Mouse (Mus musculus): ENCODE measurements around the gene Gm20388. TPM values are rescaled to one million over a fixed set of nuclear protein-coding genes. Genes with fewer than 3 reads are reported as not detected.

Gm20388 gene
- total RNA-seq, 2 experiments from 2014 or later: 18.5 to 23.8 TPM

- no peak for ATAC-seq (replicated peaks; ENCODE audit: poor library complexity, severe bottlenecking)
Observed at GRCm38 (mm10) chr8:124125241-124125640, 4214.6 kb downstream of the Gm20388 start.

- no peak for ATAC-seq (replicated peaks; ENCODE audit: poor library complexity, severe bottlenecking)
Observed at GRCm38 (mm10) chr8:124137261-124137660, 4226.6 kb downstream of the Gm20388 start.

GRCm38 (mm10) chr8:124140211-124140790 lies 4229.7 kb downstream of the Gm20388 start:
- ATAC-seq (replicated peaks; ENCODE audit: poor library complexity, severe bottlenecking): no peak

GRCm38 (mm10) chr8:124140868-124141431 lies 4230.3 kb downstream of the Gm20388 start:
- no peak for ATAC-seq (replicated peaks; ENCODE audit: poor library complexity, severe bottlenecking)

GRCm38 (mm10) chr8:124141681-124142391 lies 4231.2 kb downstream of the Gm20388 start:
- no peak for ATAC-seq (replicated peaks; ENCODE audit: poor library complexity, severe bottlenecking)

GRCm38 (mm10) chr8:124143003-124143402 lies 4232.4 kb downstream of the Gm20388 start:
- ATAC-seq (replicated peaks; ENCODE audit: poor library complexity, severe bottlenecking): no peak

- ATAC-seq (replicated peaks; ENCODE audit: poor library complexity, severe bottlenecking): no peak
Observed at GRCm38 (mm10) chr8:124143871-124144618, 4233.4 kb downstream of the Gm20388 start.

- ATAC-seq (replicated peaks; ENCODE audit: poor library complexity, severe bottlenecking): no peak
Observed at GRCm38 (mm10) chr8:124144619-124144980, 4234.0 kb downstream of the Gm20388 start.

GRCm38 (mm10) chr8:124146286-124146685 lies 4235.6 kb downstream of the Gm20388 start:
- no peak for ATAC-seq (replicated peaks; ENCODE audit: poor library complexity, severe bottlenecking)

- ATAC-seq (replicated peaks; ENCODE audit: poor library complexity, severe bottlenecking): no peak
Observed at GRCm38 (mm10) chr8:124150009-124150408, 4239.4 kb downstream of the Gm20388 start.

- ATAC-seq (replicated peaks; ENCODE audit: poor library complexity, severe bottlenecking): no peak
Observed at GRCm38 (mm10) chr8:124150536-124150935, 4239.9 kb downstream of the Gm20388 start.

GRCm38 (mm10) chr8:124151881-124152280 lies 4241.2 kb downstream of the Gm20388 start:
- ATAC-seq (replicated peaks; ENCODE audit: poor library complexity, severe bottlenecking): no peak

GRCm38 (mm10) chr8:124152771-124153170 lies 4242.1 kb downstream of the Gm20388 start:
- no peak for ATAC-seq (replicated peaks; ENCODE audit: poor library complexity, severe bottlenecking)

- ATAC-seq (replicated peaks; ENCODE audit: poor library complexity, severe bottlenecking): no peak
Observed at GRCm38 (mm10) chr8:124156324-124156723, 4245.7 kb downstream of the Gm20388 start.

GRCm38 (mm10) chr8:124161683-124162082 lies 4251.0 kb downstream of the Gm20388 start:
- no peak for ATAC-seq (replicated peaks; ENCODE audit: poor library complexity, severe bottlenecking)

- no peak for ATAC-seq (replicated peaks; ENCODE audit: poor library complexity, severe bottlenecking)
Observed at GRCm38 (mm10) chr8:124163258-124163657, 4252.6 kb downstream of the Gm20388 start.

GRCm38 (mm10) chr8:124169749-124170148 lies 4259.1 kb downstream of the Gm20388 start:
- no peak for ATAC-seq (replicated peaks; ENCODE audit: poor library complexity, severe bottlenecking)

- no peak for ATAC-seq (replicated peaks; ENCODE audit: poor library complexity, severe bottlenecking)
Observed at GRCm38 (mm10) chr8:124170671-124171070, 4260.0 kb downstream of the Gm20388 start.

GRCm38 (mm10) chr8:124171557-124172528 lies 4261.2 kb downstream of the Gm20388 start:
- ATAC-seq (replicated peaks; ENCODE audit: poor library complexity, severe bottlenecking): no peak

GRCm38 (mm10) chr8:124173688-124174087 lies 4263.0 kb downstream of the Gm20388 start:
- ATAC-seq (replicated peaks; ENCODE audit: poor library complexity, severe bottlenecking): no peak
